Mouse (Mus musculus): ENCODE results near the gene Hrc. TPM values are rescaled to one million over a fixed set of nuclear protein-coding genes. Genes with fewer than 3 reads are reported as not detected.

Hrc gene
- polyA plus RNA-seq, 1 experiment: 0.09 TPM

- H3K36me3 ChIP-seq (ENCODE audit: control insufficient read depth, insufficient read depth, low read length): no peaks in the 10 kb centered on the region
- TF ChIP-seq POLR2A (IDR thresholded peaks at IDR 0.05; ENCODE audit: low read depth, low read length) (no peak), CTCF (IDR thresholded peaks at IDR 0.05; ENCODE audit: extremely low read depth, insufficient read depth, insufficient read length, insufficient replicate concordance) (no peak)
- no peak for DNase-seq (ENCODE audit: low read depth in 1 of 2, low spot score in 2 of 2)
- H3K4me1 ChIP-seq (ENCODE audit: control insufficient read depth, insufficient read depth, insufficient read length): peaks cover 13% of the 10 kb centered on the region
- peaks cover 12% of the 10 kb centered on the region for H3K27me3 ChIP-seq (ENCODE audit: control insufficient read depth, insufficient read depth, low read length)
- no peak overlapping the region for H3K27ac ChIP-seq (ENCODE audit: insufficient read depth, low read length)
- H3K4me3 ChIP-seq (ENCODE audit: extremely low read depth, insufficient read depth, insufficient read length): no peak overlapping the region
- 87% methylated on average over 15 of the region's 15 CpGs for WGBS
Observed at GRCm38 (mm10) chr7:45368178-45368577, 33.1 kb downstream of the Hrc start.

GRCm38 (mm10) chr7:45369022-45369745 is 34.1 kb downstream of the Hrc start:
- Histone ChIP-seq H3K4me1 (ENCODE audit: control insufficient read depth, insufficient read depth, insufficient read length) (peaks cover 13% of the 10 kb centered on the region), H3K27ac (ENCODE audit: insufficient read depth, low read length) (no peak overlapping the region), H3K36me3 (ENCODE audit: control insufficient read depth, insufficient read depth, low read length) (peaks cover 1% of the 10 kb centered on the region; the same call in 1 of the 2 replicates), H3K27me3 (ENCODE audit: control insufficient read depth, insufficient read depth, low read length) (peaks cover 12% of the 10 kb centered on the region), H3K4me3 (ENCODE audit: extremely low read depth, insufficient read depth, insufficient read length) (no peak overlapping the region)
- WGBS: 77% methylated on average over 16 of the region's 16 CpGs
- TF ChIP-seq CTCF (IDR thresholded peaks at IDR 0.05; ENCODE audit: extremely low read depth, insufficient read depth, insufficient read length, insufficient replicate concordance) (no peak), POLR2A (IDR thresholded peaks at IDR 0.05; ENCODE audit: low read depth, low read length) (no peak)
- no peak for DNase-seq (ENCODE audit: low read depth in 1 of 2, low spot score in 2 of 2)

- no peak for TF ChIP-seq CTCF (IDR thresholded peaks at IDR 0.05; ENCODE audit: extremely low read depth, insufficient read depth, insufficient read length, insufficient replicate concordance)
- no peak for TF ChIP-seq POLR2A (IDR thresholded peaks at IDR 0.05; ENCODE audit: low read depth, low read length)
- Histone ChIP-seq H3K4me1 (ENCODE audit: control insufficient read depth, insufficient read depth, insufficient read length) (peaks cover 13% of the 10 kb centered on the region), H3K27ac (ENCODE audit: insufficient read depth, low read length) (no peak overlapping the region), H3K36me3 (ENCODE audit: control insufficient read depth, insufficient read depth, low read length) (peaks cover 1% of the 10 kb centered on the region; the same call in 1 of the 2 replicates), H3K27me3 (ENCODE audit: control insufficient read depth, insufficient read depth, low read length) (peaks cover 12% of the 10 kb centered on the region), H3K4me3 (ENCODE audit: extremely low read depth, insufficient read depth, insufficient read length) (peak overlapping the region; percentile 48)
- DNase-seq (ENCODE audit: low read depth in 1 of 2, low spot score in 2 of 2): no peak
- 12% methylated on average over 44 of the region's 52 CpGs for WGBS
Observed at GRCm38 (mm10) chr7:45369836-45370474, 34.9 kb downstream of the Hrc start.

GRCm38 (mm10) chr7:45370475-45371311 is 35.6 kb downstream of the Hrc start, which contains the start of gene Lin7b:
Lin7b (minus strand) TSS chr7:45370583.
- 10% methylated on average over 28 of the region's 28 CpGs for WGBS
- Histone ChIP-seq H3K27me3 (ENCODE audit: control insufficient read depth, insufficient read depth, low read length) (peaks cover 12% of the 10 kb centered on the region), H3K4me3 (ENCODE audit: extremely low read depth, insufficient read depth, insufficient read length) (peak within 1 kb of the TSS; percentile 48), H3K36me3 (ENCODE audit: control insufficient read depth, insufficient read depth, low read length) (peaks cover 4% of the 10 kb centered on the region; the same call in 1 of the 2 replicates), H3K27ac (ENCODE audit: insufficient read depth, low read length) (no peak within 1 kb of the TSS), H3K4me1 (ENCODE audit: control insufficient read depth, insufficient read depth, insufficient read length) (peaks cover 13% of the 10 kb centered on the region)
- peak; percentile 68 to 88 for DNase-seq (ENCODE audit: low read depth in 1 of 2, low spot score in 2 of 2)
- TF ChIP-seq CTCF (IDR thresholded peaks at IDR 0.05; ENCODE audit: extremely low read depth, insufficient read depth, insufficient read length, insufficient replicate concordance) (no peak), POLR2A (IDR thresholded peaks at IDR 0.05; ENCODE audit: low read depth, low read length) (no peak)

- WGBS: 86% methylated on average over 5 of the region's 5 CpGs
- peaks cover 21% of the 10 kb centered on the region for H3K36me3 ChIP-seq (ENCODE audit: control insufficient read depth, insufficient read depth, low read length)
Observed at GRCm38 (mm10) chr7:45372371-45372770, 37.3 kb downstream of the Hrc start.

GRCm38 (mm10) chr7:45374620-45375019 is 39.5 kb downstream of the Hrc start:
- TF ChIP-seq POLR2A (IDR thresholded peaks at IDR 0.05; ENCODE audit: low read depth, low read length) (no peak), CTCF (IDR thresholded peaks at IDR 0.05; ENCODE audit: extremely low read depth, insufficient read depth, insufficient read length, insufficient replicate concordance) (no peak)
- 80% methylated on average over 8 of the region's 8 CpGs for WGBS
- H3K36me3 ChIP-seq (ENCODE audit: control insufficient read depth, insufficient read depth, low read length): peaks cover 27% of the 10 kb centered on the region
- no peak overlapping the region for H3K27ac ChIP-seq (ENCODE audit: insufficient read depth, low read length)
- peaks cover 4% of the 10 kb centered on the region; the same call in 1 of the 2 replicates for H3K27me3 ChIP-seq (ENCODE audit: control insufficient read depth, insufficient read depth, low read length)
- DNase-seq (ENCODE audit: low read depth in 1 of 2, low spot score in 2 of 2): no peak
- H3K4me1 ChIP-seq (ENCODE audit: control insufficient read depth, insufficient read depth, insufficient read length): peaks cover 4% of the 10 kb centered on the region
- H3K4me3 ChIP-seq (ENCODE audit: extremely low read depth, insufficient read depth, insufficient read length): no peak overlapping the region

More at GRCm38 (mm10) chr7:45372371-45372770, 37.3 kb downstream of the Hrc start:
- no peak for TF ChIP-seq CTCF (IDR thresholded peaks at IDR 0.05; ENCODE audit: extremely low read depth, insufficient read depth, insufficient read length, insufficient replicate concordance)
- no peak for TF ChIP-seq POLR2A (IDR thresholded peaks at IDR 0.05; ENCODE audit: low read depth, low read length)
- Histone ChIP-seq H3K4me3 (ENCODE audit: extremely low read depth, insufficient read depth, insufficient read length) (no peak overlapping the region), H3K27me3 (ENCODE audit: control insufficient read depth, insufficient read depth, low read length) (peaks cover 4% of the 10 kb centered on the region; the same call in 1 of the 2 replicates), H3K27ac (ENCODE audit: insufficient read depth, low read length) (no peak overlapping the region), H3K4me1 (ENCODE audit: control insufficient read depth, insufficient read depth, insufficient read length) (peaks cover 9% of the 10 kb centered on the region)
- no peak for DNase-seq (ENCODE audit: low read depth in 1 of 2, low spot score in 2 of 2)

Data from spleen, adult 2 months (tissue).